Mouse (Mus musculus) heart, embryonic 16.5 days (tissue): ENCODE measurements at regions not wholly inside any gene's neighbourhood (a gene's known extent, or its start where the extent isn't known, plus 50 kb on each side); places are given as distances from the start of the nearest gene placed in this dataset.

Source experiments
- ATAC-seq: fragments of 200-750 bp; cut with Nextera tagmentation; replicated peaks from 2 replicates; pipeline ENCODE4 v1.8.0; 2017; ENCODE audit warnings: moderate number of reproducible peaks; ENCODE audit not compliant: insufficient read depth, low FRiP score; ENCODE audit errors: extremely low read depth
- H3K27ac ChIP-seq: fragments of 300-500 bp; sonication (generic); 2 replicates; pipeline ENCODE4 v1.5.1; 2014; ENCODE audit warnings: mild to moderate bottlenecking, low read length, control low read depth, moderate library complexity
- H3K27me3 ChIP-seq: fragments of 300-500 bp; sonication (generic); 2 replicates; pipeline ENCODE4 v1.6.1; 2014; ENCODE audit warnings: low read length, mixed read lengths; ENCODE audit not compliant: control insufficient read depth, insufficient read depth
- H3K36me3 ChIP-seq: fragments of 300-500 bp; sonication (generic); 2 replicates; pipeline ENCODE4 v1.6.1; 2014; ENCODE audit not compliant: control insufficient read depth, insufficient read depth
- H3K4me1 ChIP-seq: fragments of 300-500 bp; sonication (generic); 2 replicates; pipeline ENCODE4 v1.6.1; 2014; ENCODE audit warnings: low read length, mixed read lengths; ENCODE audit not compliant: control insufficient read depth, insufficient read depth
- H3K4me2 ChIP-seq: fragments of 300-500 bp; sonication (generic); 2 replicates; pipeline ENCODE4 v1.6.1; 2014; ENCODE audit warnings: low read depth, mild to moderate bottlenecking, control low read depth, low read length
- H3K4me3 ChIP-seq: fragments of 300-500 bp; sonication (generic); 2 replicates; pipeline ENCODE4 v1.5.1; 2014; ENCODE audit warnings: mild to moderate bottlenecking, control low read depth, low read length
- H3K9ac ChIP-seq: fragments of 300-500 bp; sonication (generic); 2 replicates; pipeline ENCODE4 v1.6.1; 2014; ENCODE audit warnings: low read length, control low read depth
- H3K9me3 ChIP-seq: fragments of 300-500 bp; sonication (generic); replicated peaks from 2 replicates; pipeline ENCODE4 v1.6.1; 2016; ENCODE audit warnings: low read length; ENCODE audit not compliant: control insufficient read depth
- WGBS: fragments of 180-500 bp; shearing (Covaris S2); extraction: QIAGEN DNeasy Blood & Tissue Kit; methylation state at CpG from one replicate; pipeline ENCODE4 v1.1.7; 2014; 5-methylcytosine and 5-hydroxymethylcytosine counted together

GRCm38 (mm10) chr8:103948474-103948873, 153.0 kb upstream of the Cdh5 start:
- Histone ChIP-seq H3K9ac (no peak overlapping the region), H3K27me3 (no peaks in the 10 kb centered on the region), H3K36me3 (no peaks in the 10 kb centered on the region), H3K4me3 (no peak overlapping the region), H3K4me2 (no peak overlapping the region), H3K27ac (no peak overlapping the region), H3K4me1 (no peaks in the 10 kb centered on the region), H3K9me3 (no peaks in the 10 kb centered on the region)
- ATAC-seq, result no peak
- WGBS, result 76% methylated on average over 5 of the region's 5 CpGs

- Histone ChIP-seq H3K4me3 (no peak overlapping the region), H3K27ac (no peak overlapping the region), H3K36me3 (no peaks in the 10 kb centered on the region), H3K4me2 (no peak overlapping the region), H3K9me3 (no peaks in the 10 kb centered on the region), H3K27me3 (no peaks in the 10 kb centered on the region), H3K4me1 (no peaks in the 10 kb centered on the region), H3K9ac (no peak overlapping the region)
- no peak for ATAC-seq
- 71% methylated on average over 4 of the region's 4 CpGs for WGBS
Observed at GRCm38 (mm10) chr8:103950460-103950859, 151.0 kb upstream of the Cdh5 start.

GRCm38 (mm10) chr8:103953586-103953985, 147.8 kb upstream of the Cdh5 start:
- no peak overlapping the region for H3K4me3 ChIP-seq
- H3K36me3 ChIP-seq, result no peaks in the 10 kb centered on the region
- H3K9me3 ChIP-seq, result no peaks in the 10 kb centered on the region
- no peak overlapping the region for H3K27ac ChIP-seq
- H3K9ac ChIP-seq, result no peak overlapping the region
- H3K4me1 ChIP-seq, result no peaks in the 10 kb centered on the region
- no peak for ATAC-seq
- WGBS, result 82% methylated on average over 2 of the region's 2 CpGs
- no peaks in the 10 kb centered on the region for H3K27me3 ChIP-seq
- no peak overlapping the region for H3K4me2 ChIP-seq

- Histone ChIP-seq H3K9me3 (no peaks in the 10 kb centered on the region), H3K4me3 (no peak overlapping the region), H3K4me2 (no peak overlapping the region), H3K9ac (no peak overlapping the region), H3K4me1 (no peaks in the 10 kb centered on the region), H3K27ac (no peak overlapping the region), H3K36me3 (no peaks in the 10 kb centered on the region), H3K27me3 (no peaks in the 10 kb centered on the region)
- ATAC-seq, result no peak
- WGBS, result 75% methylated on average over 4 of the region's 4 CpGs
Observed at GRCm38 (mm10) chr8:103955568-103956260, 145.7 kb upstream of the Cdh5 start.

- Histone ChIP-seq H3K9me3 (no peaks in the 10 kb centered on the region), H3K27ac (no peak overlapping the region), H3K27me3 (no peaks in the 10 kb centered on the region), H3K4me1 (peaks cover 2% of the 10 kb centered on the region; the same call in 1 of the 2 replicates), H3K4me2 (no peak overlapping the region), H3K4me3 (no peak overlapping the region), H3K36me3 (no peaks in the 10 kb centered on the region), H3K9ac (no peak overlapping the region)
- no peak for ATAC-seq
- WGBS, result 43% methylated on average over 7 of the region's 7 CpGs
Observed at GRCm38 (mm10) chr8:103964293-103964918, 137.0 kb upstream of the Cdh5 start.

GRCm38 (mm10) chr8:103969929-103970328, 131.5 kb upstream of the Cdh5 start:
- H3K9me3 ChIP-seq, result no peaks in the 10 kb centered on the region
- no peaks in the 10 kb centered on the region for H3K4me1 ChIP-seq
- no peak overlapping the region for H3K4me2 ChIP-seq
- H3K4me3 ChIP-seq, result no peak overlapping the region
- no peak overlapping the region for H3K27ac ChIP-seq
- no peaks in the 10 kb centered on the region for H3K27me3 ChIP-seq
- no peak for ATAC-seq
- WGBS, result 73% methylated on average over 5 of the region's 5 CpGs
- H3K9ac ChIP-seq, result no peak overlapping the region
- H3K36me3 ChIP-seq, result no peaks in the 10 kb centered on the region

- no peak for ATAC-seq
- H3K27ac ChIP-seq, result no peak overlapping the region
Observed at GRCm38 (mm10) chr8:103970511-103970910, 130.9 kb upstream of the Cdh5 start.

GRCm38 (mm10) chr8:103970966-103971365, 130.5 kb upstream of the Cdh5 start:
- ATAC-seq, result no peak
- no peak overlapping the region for H3K4me3 ChIP-seq
- WGBS, result 84% methylated on average over 4 of the region's 4 CpGs
- no peaks in the 10 kb centered on the region for H3K9me3 ChIP-seq
- no peaks in the 10 kb centered on the region for H3K36me3 ChIP-seq
- H3K9ac ChIP-seq, result no peak overlapping the region
- H3K27ac ChIP-seq, result no peak overlapping the region
- no peaks in the 10 kb centered on the region for H3K27me3 ChIP-seq
- no peak overlapping the region for H3K4me2 ChIP-seq
- H3K4me1 ChIP-seq, result no peaks in the 10 kb centered on the region

More at GRCm38 (mm10) chr8:103970511-103970910, 130.9 kb upstream of the Cdh5 start:
- no peaks in the 10 kb centered on the region for H3K9me3 ChIP-seq
- no peak overlapping the region for H3K9ac ChIP-seq
- H3K4me1 ChIP-seq, result no peaks in the 10 kb centered on the region
- H3K36me3 ChIP-seq, result no peaks in the 10 kb centered on the region
- no peaks in the 10 kb centered on the region for H3K27me3 ChIP-seq
- H3K4me2 ChIP-seq, result no peak overlapping the region
- H3K4me3 ChIP-seq, result no peak overlapping the region
- 85% methylated on average over 3 of the region's 3 CpGs for WGBS

GRCm38 (mm10) chr8:103976488-103976887, 124.9 kb upstream of the Cdh5 start:
- no peak overlapping the region for H3K27ac ChIP-seq
- H3K4me2 ChIP-seq, result no peak overlapping the region
- H3K4me1 ChIP-seq, result no peaks in the 10 kb centered on the region
- H3K9me3 ChIP-seq, result no peaks in the 10 kb centered on the region
- no peaks in the 10 kb centered on the region for H3K27me3 ChIP-seq
- 69% methylated on average over 6 of the region's 6 CpGs for WGBS
- no peaks in the 10 kb centered on the region for H3K36me3 ChIP-seq
- H3K9ac ChIP-seq, result no peak overlapping the region
- H3K4me3 ChIP-seq, result no peak overlapping the region
- ATAC-seq, result no peak
